Mouse (Mus musculus) R1 (cell line): ENCODE data around the gene Rasal1.

Experiments used
- DNase-seq: peaks from one replicate; pipeline ENCODE4 v3.0.0-alpha.2; 2018; ENCODE audit warnings: low read depth, low spot score

Gene Rasal1

DNA sequence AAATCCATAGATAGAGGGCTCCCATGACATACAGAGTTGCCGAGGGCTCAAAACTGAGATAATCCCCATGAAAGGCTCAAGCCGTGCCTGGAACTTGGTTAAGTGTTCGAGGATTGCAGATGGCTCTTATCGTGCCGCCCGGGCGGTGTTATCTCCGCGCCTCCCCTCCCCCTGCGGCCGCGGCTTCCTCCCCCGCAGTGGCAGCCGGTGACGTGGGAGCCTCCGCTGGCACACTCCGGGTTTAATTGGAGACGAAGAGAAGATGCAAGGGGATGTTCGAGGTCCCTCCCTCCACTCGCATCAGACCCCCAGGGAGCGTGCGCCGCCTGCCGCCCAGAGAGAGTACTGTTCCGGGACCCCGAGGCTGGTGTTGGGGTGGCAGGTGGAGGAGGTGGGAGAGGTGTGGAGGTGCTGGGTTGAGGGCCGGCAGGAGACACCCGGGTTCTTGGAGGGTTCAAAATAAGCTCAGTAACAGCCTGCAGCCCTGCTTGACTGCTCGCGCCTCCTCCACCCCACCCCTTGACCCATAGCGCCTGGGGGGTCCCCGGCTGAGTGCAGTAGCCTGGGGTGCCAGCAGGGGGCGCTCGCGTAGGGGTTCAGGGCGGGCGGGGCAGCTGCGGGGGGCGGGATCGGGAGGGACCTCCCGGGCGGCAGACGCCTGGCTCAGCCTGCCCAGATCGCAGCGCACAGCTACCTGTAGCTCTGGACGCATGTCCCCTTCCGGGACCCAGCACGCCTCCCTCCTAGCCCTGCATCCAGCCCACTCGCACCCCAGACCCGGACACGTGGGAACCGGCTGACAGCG is at the start of gene Rasal1:
Rasal1 (plus strand) TSS at position 244 of the 805 bp plus-strand sequence.
- peak; percentile 73 for DNase-seq

DNA sequence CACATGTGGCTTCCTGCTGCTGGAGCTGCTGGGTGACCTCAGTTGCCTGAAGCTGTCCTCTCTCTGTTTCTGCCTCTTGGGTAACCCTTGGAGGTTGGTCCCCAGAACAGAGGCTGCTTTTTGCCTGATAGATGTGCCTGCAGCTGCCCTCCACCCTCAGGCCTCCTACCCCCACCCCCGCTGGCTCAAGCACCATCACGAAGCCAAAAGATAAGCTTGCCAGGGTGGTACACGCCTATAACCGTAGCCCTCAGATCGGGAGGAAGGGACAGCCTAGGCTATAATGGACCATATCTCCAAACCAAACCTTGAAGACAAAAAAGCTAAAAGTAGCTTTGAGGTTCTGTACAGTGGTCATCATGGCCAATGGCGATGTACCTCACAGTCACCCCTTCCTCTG is 49.0 kb upstream of the Rasal1 start:
- no peak for DNase-seq

DNA sequence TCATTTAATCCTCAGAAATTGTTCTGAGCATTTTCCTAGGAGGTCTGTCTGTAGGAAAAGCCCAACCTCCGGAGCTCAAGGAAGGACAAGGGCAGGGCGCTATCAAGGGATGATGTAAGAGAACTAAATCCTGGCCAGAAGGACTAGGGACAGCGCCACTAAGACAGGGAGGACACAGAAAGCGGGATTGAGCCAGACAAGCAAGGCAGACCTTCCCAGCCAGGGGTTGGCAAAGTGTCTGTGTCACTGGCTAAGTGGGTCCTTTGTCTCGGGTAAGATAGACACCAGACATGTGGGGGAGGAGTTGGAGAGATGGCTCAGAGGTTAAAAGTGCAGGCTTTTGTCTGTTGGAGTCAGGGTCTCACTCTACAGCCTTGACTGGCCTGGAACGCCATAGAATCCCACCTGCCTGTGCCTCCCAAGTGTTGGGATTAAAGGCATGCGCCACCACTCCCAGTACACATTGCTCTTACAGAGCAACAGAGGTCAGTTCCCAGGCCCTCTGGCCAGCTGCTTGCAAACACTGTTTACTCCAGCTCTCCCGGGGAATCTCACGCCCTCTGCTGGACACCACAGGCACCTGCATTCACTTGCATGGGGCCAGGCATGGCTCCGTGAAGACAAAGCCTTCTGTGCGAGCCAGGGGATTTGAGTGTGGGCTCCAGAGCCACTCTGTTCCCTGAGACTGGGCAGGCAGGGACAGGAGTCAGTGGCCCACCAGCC is 47.5 kb upstream of the Rasal1 start:
- peak; percentile 82 for DNase-seq

DNA sequence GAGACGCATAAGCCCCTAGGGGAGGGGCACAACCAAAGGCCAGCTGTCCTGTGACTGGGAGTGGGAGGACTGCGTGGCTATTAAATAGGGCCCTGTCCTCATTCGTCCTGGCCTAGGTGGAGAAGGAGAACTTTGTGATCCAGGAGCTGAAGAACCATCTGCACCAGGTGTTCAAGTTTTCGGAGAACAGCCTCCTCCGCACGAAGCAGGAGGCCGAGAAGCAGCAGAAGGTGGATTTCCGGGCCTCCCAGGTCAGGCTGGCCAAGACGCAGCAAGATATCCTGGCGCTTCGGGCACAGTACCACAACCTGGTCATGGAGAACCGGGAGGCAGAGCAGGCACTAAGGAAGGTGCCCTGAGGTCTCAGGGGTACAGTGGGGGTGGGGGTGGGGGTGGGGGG is 46.4 kb upstream of the Rasal1 start:
- no peak for DNase-seq

DNA sequence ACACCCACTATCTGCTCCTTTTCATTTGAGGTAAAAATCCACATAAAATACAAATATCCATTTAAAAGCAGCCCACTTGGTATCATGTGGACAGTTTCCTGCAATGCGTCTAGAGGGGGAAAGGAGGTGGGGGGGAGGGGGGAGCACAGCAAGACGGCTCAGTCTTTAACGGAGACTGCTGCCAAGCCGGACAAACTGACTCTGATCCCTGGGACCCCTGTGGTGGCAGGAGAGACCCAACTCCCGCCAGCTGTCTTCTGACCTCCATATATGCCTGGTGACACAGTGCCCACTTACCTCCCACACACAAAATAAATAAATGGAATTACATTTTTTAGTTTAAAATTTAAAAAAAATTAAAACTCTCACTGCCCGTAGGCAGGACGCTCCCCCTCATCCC is 45.1 kb upstream of the Rasal1 start:
- DNase-seq = no peak

DNA sequence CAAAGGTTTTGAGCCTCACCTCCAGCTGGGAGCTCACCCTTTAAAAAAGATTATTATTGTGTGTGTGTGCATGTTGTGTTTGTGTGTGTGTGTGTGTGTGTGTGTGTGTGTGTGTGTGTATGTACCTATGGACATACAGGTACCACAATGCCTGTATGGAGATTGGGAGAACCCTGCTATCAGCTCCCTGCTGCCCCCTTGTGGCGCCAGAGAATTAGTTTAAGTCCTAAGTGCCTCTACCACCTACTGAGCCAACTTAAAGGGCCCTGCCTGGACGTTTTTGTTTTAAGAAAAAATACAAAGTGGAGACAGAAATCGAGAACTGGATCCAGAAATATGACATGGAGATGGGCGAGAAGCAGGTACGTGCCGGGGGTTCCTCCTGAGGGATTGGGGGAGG is 43.8 kb upstream of the Rasal1 start:
- DNase-seq = peak; percentile 89

DNA sequence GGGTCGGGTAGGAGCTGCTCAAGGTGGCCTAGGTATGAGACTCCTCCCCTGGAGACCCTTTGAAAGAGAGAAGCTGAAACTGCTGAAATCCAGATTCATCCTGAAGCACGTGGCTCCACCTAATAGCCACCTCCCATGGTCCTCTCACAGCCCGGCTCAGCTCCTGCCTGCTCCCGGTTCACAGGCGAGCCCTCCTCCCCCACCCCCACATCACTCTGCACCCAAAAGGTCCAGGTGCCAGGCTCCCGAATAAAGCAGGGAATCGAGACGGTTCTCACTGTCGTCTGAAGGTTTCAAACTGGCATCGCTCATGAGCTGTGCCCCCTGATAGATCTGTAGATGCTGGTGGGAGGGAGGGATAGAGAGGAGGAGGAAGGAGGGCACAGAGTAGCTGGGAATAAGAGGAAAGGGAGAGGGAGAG is 43.4 kb upstream of the Rasal1 start:
- no peak for DNase-seq

DNA sequence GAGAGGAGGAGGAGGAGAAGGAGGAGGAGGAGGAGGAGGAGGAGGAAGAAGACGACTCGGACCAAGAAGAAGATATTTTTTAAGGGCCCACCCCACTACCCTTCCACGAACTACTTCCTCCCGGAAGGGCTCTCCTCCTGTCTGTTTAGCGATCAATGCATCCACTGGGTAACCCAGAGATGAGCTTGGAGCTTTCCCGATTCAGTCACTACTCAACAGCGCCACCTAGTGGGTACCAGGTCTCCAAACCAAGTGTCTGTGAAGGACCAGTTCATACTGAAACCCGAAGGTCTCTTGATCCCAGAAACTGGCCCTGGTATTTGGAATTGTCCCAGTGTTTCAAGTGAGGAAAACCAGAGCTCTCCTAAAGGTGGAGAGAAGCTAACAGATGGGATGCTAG is 42.9 kb upstream of the Rasal1 start:
- DNase-seq = peak; percentile 95

DNA sequence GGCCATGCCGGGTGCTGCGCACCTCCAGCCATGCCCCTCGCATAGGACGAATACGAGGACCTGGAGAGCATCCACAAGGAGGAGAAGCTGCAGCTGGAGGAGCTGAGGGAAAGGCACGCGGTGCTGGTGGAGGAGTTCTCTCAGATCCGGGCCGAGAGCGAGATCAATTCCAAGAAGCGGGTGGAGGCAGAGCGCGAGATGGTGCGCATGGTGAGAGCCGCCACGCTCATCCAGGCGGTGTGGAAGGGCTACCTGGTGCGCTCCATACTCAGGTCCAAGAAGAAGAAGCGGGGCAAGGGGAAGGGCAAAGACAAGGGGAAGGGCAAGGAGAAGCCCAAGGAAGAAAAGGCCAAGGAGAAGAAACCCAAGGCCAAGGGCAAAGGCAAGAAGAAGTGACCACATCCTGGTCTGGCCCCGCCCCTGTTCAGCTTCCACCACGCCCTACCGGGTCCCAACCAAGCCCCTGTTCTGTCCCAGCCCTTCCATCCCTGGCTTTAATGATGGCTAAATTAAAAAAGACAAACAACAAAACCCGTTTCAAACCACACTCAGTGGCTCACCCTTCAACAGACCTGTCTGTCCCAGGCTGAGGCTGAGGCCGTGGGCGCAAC is 41.9 kb upstream of the Rasal1 start:
- peak; percentile 28 for DNase-seq

DNA sequence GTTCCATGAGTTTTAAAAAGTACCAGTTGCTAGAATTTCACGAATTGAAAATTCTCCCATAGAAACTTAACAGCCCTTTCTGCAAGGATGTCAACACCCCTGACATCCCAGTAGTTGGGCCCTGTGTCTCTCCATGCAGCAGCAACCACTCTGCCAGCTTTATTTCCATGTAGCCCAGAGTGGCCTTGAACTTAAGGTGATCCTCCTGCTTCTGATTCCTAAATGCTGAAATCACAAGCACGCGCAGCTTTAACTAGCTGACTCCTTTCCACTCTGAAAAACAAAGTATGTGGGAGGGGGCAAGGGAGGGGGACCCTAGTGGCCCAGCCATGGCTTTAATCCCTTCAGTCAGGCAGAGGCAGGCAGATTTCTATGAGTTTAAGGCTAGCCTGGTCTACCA is 41.3 kb upstream of the Rasal1 start:
- peak; percentile 27 for DNase-seq

DNA sequence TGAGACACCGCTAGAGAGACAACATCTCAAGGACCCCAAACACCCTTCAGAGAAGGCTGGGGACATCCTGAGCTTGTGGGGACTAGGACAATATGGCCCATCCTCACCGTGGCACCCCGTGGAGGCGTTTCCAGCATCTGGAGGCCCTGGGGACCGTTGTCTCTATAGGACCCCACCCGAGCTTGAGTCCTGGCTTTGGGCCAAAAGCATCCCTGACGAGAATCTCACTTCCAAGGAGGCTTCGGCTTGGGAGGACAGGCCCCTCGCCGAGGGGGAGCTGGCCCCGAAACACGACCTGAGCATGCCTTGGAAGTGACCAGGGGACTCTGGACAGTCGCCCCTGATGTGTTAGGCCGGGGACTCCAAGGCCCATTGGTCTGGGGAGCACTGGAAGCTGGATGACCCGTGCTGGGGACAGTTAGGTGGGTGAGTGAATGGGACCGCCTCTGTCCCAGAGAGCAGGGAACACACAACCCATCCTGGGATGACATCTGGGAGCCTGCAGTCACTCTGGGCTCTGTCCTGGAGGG is 39.3 kb upstream of the Rasal1 start:
- no peak for DNase-seq

DNA sequence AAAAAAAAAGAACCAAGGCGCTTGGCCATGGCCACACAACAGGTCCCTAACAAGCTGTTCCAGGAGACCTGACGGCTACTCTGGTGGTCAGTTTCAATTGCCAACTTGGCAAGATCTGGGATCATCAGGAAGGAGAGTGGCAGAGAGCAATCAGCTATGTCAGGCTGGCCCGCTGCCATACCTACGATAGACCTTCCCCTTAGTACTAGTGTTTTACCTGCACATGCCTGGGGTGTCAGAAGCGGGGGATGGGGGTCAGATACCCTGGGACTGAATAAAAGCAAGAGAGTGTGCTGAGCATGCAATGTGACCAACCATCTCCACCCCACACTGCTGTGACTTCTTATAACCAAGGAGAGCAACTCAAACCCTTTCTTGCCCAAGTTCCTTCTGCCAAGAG is 37.7 kb upstream of the Rasal1 start:
- DNase-seq = no peak

DNA sequence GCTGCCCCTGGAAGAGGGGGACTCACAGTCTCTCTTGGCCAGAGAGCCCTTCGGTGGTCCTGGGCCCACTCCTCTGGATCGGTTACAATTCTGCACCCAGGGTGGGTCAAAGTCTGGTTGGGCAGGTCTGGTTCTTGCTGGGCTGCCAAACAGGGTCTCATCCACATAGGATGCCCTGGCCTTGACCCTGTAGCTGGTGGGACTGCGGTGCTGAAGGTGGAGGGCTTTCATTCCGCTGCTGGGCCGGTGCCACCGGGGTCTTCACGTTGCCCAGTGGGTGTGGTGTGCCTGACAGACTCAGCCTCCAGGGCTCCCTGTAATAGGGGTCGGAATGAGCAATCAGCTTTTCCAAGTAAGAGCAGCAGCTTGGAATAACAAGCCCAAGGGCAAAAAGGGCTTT is 37.2 kb upstream of the Rasal1 start:
- DNase-seq = no peak

DNA sequence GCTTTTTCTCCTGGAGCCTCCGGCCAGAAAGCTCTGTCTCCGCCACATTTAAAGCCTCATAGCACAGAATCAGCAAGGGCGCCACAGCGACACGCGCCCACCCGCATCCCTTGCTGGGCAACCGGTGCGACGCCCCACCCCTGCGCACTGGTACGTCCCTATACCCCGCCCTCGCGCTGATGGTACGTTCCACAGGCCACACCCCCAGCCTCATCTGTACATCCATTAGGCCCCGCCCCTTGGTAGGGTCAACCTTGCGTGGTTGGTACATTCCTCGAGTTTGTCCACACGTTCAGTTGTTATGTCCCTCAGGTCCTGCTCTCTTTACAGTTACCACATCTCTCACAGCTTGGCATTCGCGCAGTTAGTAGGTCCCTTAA is 36.2 kb upstream of the Rasal1 start, which contains the start of the genes Rita1 and Ddx54:
Rita1 (minus strand) TSS at position 148 of the 380 bp plus-strand sequence.
Ddx54 (plus strand) TSS at position 298 of the 380 bp plus-strand sequence.
- peak; percentile 96 for DNase-seq

DNA sequence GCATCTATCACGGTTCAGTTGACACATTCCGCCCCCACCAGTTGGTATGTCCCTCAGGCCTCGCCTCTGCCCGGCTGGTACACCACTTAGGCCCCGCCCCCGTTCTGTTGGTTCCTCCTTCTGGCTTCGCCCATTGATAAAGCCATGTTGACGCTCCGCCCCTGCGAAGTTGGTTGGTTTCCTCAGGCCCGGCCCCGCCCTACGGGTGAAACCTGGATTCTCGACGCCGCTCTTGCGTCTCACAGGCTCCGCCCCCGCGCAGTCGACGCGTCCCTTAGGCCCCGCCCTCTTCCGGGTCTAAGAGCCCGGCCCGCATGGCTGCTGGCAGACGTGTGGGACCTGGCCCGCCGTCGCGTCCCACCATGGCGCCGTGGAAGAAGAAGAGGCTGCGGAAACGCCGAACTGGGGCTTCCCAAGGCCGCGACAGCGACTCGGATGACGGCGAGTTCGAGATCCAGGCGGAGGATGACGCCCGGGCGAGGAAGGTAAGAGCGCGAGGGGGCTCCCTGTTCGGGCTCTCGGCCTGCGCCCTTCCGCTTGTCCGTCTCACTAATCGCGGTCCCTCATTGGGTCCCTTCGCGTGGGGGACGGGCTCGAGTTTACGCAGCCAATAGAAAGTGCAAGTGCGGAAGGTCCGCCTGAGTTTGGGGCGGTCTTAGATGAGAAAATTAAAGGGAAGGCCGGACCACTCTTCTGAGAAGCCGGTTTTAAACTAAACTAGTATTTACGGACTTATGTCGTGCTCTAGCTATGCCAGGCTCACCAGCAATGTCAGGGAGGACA is 35.6 kb upstream of the Rasal1 start:
- DNase-seq = peak; percentile 100

DNA sequence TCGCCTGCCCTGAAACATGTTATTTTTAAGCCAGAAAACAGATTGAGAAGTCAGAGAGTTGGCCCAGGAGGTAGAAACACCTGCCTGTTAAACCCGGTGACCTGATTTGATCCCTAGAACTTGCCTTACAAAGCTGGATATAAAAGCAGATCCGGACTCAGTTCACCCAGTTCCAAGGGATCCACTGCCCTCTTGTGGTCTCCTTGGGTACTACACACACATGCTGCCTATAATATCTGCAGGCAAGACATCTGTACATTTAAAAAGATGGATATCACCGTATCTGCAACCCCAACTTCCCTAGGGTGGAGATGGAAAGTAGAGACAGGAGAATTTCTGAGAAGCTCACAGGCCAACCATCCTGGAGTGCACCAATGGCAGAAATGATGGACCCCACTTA is 32.7 kb upstream of the Rasal1 start:
- peak; percentile 90 for DNase-seq

DNA sequence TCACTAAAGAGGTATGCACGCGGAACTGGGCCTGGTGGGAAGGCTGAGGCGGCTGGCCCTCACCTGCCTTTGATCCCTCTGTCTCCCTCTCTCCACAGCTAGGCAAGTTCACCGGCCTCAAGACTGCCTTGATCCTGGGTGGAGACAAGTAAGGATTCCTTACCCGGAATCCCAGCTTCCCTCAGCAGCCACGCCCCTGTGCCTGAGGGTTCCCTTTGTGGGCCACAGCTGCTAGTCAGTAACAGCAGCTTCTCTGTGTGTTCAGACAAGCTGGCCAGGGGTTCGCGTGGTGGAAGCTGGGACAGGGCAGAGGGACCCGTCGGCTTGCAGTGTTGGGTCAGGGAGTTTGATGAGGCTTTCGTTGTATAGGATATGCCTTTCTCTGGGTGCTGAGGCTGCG is 29.8 kb upstream of the Rasal1 start:
- peak; percentile 83 for DNase-seq

DNA sequence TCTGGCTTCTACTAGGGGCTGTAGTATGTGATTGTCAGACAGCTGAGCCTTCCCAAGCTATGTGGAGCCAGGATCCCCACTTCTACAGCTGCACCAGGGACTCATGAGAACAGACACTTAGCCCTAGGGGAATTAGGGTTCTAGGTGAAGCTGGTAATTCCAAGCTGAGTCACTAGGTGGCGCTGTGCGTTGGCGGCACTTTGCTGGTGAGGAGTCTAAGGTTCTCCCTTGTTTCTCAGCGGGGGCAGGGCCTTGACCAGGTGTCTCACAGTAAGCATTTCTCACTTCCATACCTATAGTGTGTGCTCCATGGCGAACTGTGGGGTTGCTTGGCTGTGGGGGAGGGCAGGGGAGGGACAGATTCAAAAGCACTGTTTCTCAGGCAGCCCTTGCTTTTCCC is 29.4 kb upstream of the Rasal1 start:
- DNase-seq = peak; percentile 86

DNA sequence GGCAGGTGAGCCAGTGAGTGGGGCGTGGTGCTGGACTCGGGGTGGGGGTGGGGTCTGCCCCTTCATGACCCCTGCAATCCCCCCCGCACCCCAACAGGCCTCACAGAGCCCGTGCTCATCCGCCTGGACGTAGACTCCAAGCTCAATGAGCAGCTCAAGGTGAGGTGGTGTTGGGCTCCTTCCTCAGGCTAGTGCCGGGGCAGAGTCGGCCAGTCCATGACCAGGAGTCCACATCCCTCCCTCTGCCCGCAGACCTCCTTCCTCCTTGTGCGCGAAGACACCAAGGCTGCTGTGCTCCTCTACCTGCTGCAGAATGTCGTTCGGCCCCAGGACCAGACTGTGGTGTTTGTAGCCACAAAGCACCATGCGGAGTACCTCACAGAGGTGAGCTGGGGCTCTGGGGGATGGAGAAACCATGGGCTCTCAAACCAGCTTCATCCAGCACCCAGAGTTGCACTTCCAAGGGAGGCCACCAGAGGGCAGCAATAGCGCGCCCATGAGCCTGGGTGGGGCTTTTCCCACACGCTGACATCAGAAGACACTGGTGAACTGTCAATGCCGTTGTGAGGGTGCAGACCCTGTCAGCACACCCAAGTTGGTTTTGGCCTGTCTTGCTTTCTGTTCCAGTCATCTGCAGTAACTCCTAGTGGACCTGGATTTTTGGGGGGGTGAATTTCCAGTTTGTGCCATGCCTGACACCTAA is 28.1 kb upstream of the Rasal1 start:
- peak; percentile 86 for DNase-seq

DNA sequence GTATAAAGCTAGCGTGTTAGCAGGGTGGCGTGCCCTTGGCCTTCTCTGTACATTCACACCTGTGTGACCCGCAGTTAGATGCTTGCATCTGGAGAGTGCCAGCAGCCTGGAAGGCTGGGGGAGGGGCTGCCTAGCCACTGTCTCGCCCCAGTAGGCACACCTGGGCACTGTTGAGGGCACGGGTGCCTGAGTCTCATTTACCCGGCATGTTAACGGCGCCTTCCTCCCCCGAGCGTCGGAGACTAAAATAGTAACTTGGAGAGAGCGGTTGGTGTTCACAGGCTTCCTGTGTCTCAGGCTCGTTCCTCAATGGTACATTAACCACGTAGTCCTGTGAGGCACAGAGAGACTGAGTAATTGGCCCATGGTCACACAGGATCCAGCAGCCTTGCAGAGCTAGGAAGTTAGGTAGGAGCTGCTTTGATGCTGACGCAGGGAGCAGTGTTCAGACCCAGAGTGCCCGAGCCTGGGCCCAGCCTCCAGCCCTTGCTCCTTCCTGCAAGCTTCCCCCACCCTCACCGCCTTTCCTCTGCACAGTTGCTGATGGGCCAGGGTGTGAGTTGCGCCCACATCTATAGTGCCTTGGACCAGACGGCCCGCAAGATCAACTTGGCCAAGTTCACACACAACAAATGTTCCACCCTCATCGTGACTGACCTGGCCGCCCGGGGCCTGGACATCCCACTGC is 27.4 kb upstream of the Rasal1 start:
- DNase-seq = no peak
